Mouse (Mus musculus) adrenal gland, adult 10 weeks (tissue): Measurements from ENCODE around the gene Ceacam5. TPM values are rescaled to one million over a fixed set of nuclear protein-coding genes. Genes with fewer than 3 reads are reported as not detected.

Experiments
- polyA plus RNA-seq: library from polyadenylated mRNA; stranded (reverse); fragments of 350-450 nt; fragmentation: Illumina TruSeq; extraction: RNeasy Lipid Tissue Mini Kit (QIAGEN cat#74804); gene quantifications from one replicate; pipeline ENCODE4 v1.2.3, GENCODE M21; 2014; ENCODE audit warnings: low read depth, low replicate concordance

Gene Ceacam5
- not detected for polyA plus RNA-seq

GRCm38 (mm10) chr7:17712938-17713337 lies at the start of gene Ceacam5:
TSS of gene Ceacam5 (plus strand) at chr7:17713238.

Other genes with a start within 250 kb of the Ceacam5 start
- not detected for gene Ceacam14, start 99.4 kb downstream of the Ceacam5 start, polyA plus RNA-seq
- gene Gm5155, start 158.5 kb downstream of the Ceacam5 start, polyA plus RNA-seq = not detected